Mouse (Mus musculus) urinary bladder, adult 18-20 months (tissue): ENCODE results near the gene 4931414P19Rik.
"Not testable (repeated sequence)": the region's sequence is repeated elsewhere in the genome, so short reads cannot be mapped to it uniquely, and the experiment has no call there.

ENCODE experiments used
- DNase-seq, 2 experiments: peaks; one replicate each; pipeline ENCODE4 v3.0.0; 2022; ENCODE audit warnings: low spot score in 2 of 2, mixed read lengths in 2 of 2

Gene 4931414P19Rik

GRCm38 (mm10) chr14:54628103-54628502, 22.3 kb upstream of the 4931414P19Rik start:
- DNase-seq, result no peak

GRCm38 (mm10) chr14:54624976-54625375, 19.2 kb upstream of the 4931414P19Rik start:
- DNase-seq, result no peak

DNA sequence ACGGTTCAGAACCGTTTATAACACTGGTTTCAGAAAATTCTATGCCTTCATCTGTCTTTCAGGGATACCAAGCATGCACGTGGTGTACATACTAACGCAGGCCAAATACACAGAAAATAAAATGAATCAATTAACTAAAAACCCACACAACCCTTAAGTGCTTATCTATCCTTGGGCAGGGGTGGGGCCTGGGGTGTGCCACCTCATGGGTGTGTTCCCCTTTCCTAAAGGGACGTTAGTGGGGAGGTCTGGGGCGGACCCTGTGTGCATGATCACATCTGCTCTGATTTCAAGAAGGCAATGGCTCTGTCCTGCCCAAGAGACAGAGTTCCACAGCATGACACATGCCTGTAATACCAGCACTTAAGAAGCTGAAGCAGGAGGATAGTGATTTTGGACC, 17.5 kb upstream of the 4931414P19Rik start:
- DNase-seq, result no peak

DNA sequence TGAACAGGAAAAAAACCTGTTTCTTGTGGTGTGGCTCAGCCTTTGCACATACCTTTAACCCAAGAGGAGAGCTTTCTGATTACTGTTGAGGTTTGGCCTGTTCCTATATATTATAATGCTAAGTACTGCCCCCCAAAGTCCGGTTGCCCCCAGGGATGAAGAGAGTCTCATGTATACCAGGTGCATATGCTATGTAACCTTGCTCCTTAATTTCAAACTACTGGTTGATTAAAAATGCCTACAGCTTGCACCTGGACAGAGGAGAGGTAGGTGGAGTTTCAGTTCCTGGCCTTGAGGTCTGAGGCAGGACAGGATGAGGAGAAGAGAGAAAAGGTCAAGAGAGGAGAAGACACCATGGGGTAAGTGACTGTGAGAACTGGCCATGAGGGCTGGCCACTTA, 15.3 kb upstream of the 4931414P19Rik start, which contains the start of gene Psmb11:
TSS of gene Psmb11 (plus strand) at position 301 of the 400 bp plus-strand sequence.
- no peak for DNase-seq

- DNase-seq, result peak; percentile 81 to 91
Observed at GRCm38 (mm10) chr14:54617897-54618365, 12.1 kb upstream of the 4931414P19Rik start, which contains the start of gene Psmb5. TSS of gene Psmb5 (minus strand) at chr14:54618022.

DNA sequence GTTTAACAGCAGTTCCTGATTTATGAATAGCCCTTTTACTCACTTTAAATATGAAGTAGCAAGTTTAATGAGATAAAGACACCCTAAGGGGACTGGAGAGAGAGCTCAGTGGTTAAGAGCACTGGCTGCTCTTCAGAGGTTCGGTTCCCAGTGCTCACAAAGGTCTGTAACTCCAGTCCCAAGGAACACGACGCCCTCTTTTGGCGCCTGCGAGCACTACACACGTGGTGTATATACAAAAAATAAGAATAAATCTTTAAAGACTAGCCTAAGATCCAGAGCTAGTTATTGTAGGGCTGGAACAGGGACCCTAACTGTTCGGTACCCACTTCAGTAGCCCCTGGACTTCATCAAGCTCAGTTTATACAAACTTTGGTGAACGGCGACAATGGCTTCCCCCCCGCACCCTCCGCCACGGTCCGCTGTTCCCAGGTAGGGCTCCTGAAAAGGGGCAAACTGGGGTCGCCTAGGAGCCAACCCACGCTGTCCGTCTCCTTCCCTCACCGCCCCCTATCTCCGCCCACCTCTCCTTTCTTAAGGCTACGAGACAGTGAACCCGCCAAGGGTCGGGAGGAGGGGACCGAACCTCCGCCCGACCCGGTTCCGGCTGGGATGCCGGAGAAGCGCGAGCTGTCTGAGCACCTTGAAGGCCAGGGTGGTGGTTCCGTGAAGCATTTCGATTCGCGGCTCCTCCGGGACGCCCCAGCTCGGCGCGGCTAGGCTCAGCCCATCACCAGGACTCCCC, 11.5 kb upstream of the 4931414P19Rik start:
- DNase-seq, result no peak

GRCm38 (mm10) chr14:54616226-54616825, 10.5 kb upstream of the 4931414P19Rik start:
- DNase-seq, result no peak

- DNase-seq, result not testable (repeated sequence)
Observed at GRCm38 (mm10) chr14:54614130-54614529, 8.3 kb upstream of the 4931414P19Rik start.

GRCm38 (mm10) chr14:54610648-54611047, 4.9 kb upstream of the 4931414P19Rik start:
- no peak for DNase-seq

GRCm38 (mm10) chr14:54609962-54610361, 4.2 kb upstream of the 4931414P19Rik start:
- DNase-seq, result no peak

DNA sequence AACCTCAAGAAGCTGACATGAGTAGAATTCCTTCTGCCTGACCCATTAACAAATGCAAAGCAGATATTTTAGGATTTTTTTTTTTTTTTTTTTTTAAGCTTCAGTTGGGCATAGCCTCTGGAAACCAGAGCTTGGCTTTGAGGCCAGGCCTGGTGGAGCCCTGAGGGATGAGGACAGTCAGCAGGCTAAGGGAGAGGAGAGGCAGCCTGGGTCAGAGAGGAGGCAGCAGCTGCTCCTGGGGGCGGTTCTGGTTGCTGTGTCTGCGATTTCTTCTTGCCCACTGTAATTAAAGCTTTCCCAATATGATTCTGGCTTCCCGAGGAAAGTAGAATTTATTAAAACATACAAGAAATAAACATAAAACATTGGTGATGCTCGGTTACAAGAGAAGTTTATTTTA, 3.5 kb upstream of the 4931414P19Rik start:
- no peak for DNase-seq

DNA sequence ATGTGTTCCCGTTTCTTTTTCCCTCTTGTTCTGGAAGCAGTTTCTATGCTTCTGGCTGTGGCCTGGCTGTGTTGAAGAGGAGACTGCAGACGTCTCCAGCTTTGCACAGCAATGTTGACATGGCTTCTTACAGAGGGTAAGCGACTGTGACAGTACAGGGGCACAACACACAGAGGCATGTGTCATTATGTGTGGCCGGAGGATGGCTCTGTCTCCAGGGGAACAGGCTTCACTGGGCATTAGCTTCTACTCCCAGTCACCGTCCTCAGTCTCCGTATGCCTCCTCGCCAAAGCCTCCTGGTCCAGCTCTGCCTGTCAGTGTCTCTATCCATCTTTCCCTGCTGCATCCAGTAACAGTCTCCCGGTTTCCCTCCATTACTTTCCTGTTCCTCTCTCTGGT, 1.4 kb upstream of the 4931414P19Rik start:
- no peak for DNase-seq

- no peak for DNase-seq
Observed at GRCm38 (mm10) chr14:54603686-54604085, 2.1 kb downstream of the 4931414P19Rik start.

DNA sequence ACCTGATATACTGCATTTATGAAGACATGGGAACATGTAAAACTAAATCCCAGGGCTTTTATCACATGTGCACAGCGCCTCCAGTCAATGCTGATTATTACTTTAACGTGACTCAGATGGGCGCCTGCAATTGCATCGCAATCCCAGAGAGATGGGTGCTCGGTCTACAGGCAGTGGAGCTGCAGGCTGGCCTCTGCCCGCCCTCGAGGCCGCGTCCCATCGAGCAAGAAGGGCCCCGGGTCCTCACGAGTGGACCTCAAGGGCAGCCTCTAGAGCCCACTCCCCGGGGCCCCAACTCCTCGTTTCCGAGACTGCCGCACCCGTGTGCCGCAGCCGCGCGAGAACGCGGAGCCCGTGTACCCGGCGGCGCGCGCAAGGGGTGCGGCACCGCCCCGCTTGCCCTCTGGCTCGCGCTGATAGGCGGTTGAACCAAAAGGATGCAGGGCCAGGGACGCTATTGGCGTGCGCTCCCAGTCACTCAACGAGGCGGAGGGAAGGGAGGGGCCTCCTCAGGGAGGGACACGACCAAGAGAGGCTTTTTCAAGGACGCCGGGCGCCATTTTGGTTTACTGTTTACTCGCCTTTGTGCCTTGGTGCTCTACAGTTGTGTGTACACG, 2.6 kb downstream of the 4931414P19Rik start:
- peak; percentile 79 to 95 for DNase-seq

DNA sequence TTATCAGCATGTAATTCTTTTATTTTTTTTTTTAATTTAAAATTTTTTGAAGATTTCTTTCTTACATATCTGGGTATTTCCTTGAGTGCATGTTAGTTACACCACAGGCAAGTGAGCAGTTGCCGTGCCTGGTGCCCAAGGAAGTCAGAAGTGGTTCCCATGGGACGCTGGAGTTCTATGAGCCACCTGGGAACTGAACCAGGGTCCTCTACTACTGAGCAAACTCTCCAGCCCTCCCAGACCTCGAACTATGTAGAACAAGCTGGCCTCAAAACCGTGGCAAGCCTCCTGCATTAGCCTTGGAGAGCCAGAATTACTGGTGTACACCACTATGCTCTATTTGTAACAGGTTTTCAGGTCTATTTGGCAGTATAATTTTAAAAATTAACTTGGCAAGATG, 3.2 kb downstream of the 4931414P19Rik start:
- DNase-seq, result no peak

- no peak for DNase-seq
Observed at GRCm38 (mm10) chr14:54601601-54602000, 4.2 kb downstream of the 4931414P19Rik start.

DNA sequence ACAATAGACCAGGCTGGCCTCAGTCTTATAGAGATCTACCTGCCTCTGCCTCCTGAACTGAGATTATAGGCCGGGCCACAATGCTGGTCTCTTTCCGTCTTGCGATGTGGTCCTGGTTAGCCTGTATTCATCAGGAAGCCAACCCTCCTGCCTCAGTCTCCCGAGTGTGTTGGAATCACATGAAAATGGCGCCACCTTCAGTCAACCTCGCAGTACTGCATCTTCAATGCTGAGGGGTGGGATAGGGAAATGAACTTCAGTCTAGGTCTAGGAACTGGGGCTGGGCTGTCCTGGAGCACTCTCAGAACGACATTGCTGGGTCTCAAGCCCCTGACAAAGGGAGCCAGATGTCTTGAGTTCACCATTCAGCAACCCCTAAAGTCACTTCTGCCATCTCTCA, 8.7 kb downstream of the 4931414P19Rik start:
- DNase-seq, result no peak

GRCm38 (mm10) chr14:54594631-54595414, 11.0 kb downstream of the 4931414P19Rik start:
- no peak for DNase-seq

DNA sequence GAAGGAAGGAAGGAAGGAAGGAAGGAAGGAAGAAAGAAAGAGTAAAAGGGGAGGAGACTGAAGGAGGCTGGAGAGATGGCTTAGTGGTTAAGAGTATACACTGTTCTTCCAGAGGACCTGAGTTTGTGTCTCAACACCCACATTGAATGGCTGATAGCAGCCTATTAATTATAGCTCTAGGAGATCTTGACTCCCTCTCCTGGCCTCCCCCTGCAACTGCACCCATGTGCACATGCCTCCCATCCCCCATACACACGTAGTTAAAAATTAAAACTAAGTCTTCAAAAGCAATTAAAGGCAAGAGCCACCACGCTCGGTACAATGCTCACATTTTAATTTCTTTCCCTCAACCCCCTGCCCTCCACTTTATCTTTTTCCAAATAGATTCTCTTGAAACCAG, 11.7 kb downstream of the 4931414P19Rik start:
- DNase-seq, result no peak

DNA sequence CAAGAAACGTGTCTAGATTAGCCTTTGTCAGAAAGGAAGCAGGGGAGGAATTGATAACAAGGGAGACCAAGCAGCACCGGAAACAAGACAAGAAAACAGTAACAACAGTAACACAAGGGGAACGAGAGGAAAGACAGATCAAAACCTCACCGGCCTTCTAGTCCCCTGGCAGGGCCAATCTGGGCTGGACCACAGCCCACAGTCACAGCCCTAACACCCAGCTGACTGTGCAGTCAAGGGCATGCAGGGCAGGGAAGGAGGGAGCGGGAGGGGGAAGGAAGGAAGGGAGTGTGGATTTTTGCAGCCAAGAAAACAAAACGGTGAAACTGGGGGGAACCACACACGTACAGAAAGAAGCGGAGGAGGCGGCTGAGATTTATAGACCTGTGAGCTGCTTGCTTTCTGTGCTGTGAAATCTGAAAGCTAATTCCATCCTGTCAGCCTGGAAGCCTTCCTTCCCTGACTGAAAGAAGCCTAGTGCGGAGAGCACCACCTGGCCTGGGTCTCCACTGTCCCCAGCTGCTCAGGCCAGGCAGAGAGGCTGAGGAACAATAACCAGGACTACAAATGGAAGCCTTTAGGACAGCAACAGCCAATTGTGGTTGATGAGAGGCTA, 13.4 kb downstream of the 4931414P19Rik start:
- no peak for DNase-seq

DNA sequence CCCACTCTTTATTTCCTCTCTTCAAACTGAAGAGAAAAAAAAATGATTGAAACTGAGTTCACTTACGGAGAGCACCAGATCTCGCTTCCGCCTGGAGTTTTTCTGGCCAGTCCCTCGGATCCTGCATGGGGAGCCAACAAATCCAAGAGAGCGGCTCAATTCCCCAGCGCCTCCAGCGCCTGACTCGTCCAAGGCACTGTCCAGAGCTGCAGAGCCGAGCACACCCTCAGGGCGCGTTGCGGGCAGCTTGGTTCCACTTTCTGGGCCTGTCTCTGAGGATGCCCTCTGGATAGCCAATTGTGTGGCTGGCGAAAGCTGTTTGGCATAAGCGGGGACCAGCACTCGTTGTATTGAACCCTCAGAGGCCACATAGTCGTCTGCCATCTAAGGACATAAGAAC, 14.7 kb downstream of the 4931414P19Rik start:
- DNase-seq, result no peak
